Mouse (Mus musculus): ENCODE results near the gene Zdhhc11. TPM values are rescaled to one million over a fixed set of nuclear protein-coding genes. Genes with fewer than 3 reads are reported as not detected.

Gene Zdhhc11
- polyA plus RNA-seq, 1 experiment from 2014 or later, result not detected

DNA sequence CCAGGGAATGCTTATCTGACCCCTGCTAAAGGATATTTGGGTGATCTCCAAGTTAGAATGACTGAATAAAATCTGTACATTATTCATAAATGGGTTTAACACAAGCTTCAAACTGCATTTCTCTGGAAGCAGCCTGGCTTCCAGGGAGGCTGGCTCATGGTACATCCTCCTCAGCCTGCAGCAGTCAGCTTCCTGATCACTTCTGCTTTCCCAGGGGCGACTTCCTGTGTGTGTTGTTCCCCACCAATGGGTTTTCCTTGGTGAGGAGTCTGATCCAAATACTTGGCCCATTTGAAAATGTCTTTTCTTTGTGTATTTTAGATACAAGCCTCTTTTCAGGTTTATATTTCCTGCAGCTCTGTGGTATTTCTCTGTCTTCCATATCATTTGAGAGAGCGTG lies 65.4 kb downstream of the Zdhhc11 start:
- Histone ChIP-seq H3K4me2 (ENCODE audit: low read depth, low read length, severe bottlenecking) (no peak overlapping the region), H3K9ac (ENCODE audit: low read length) (no peak overlapping the region), H3K27me3 (ENCODE audit: control insufficient read depth, insufficient read depth, low read length) (no peaks in the 10 kb centered on the region), H3K27ac (ENCODE audit: low read depth, low read length) (no peak overlapping the region), H3K4me1 (replicated peaks; ENCODE audit: control insufficient read depth, insufficient read depth, low read length) (no peaks in the 10 kb centered on the region), H3K4me3 (ENCODE audit: low read depth, low read length) (no peak overlapping the region), H3K36me3 (ENCODE audit: control insufficient read depth, insufficient read depth, low read length) (no peaks in the 10 kb centered on the region), H3K9me3 (ENCODE audit: control insufficient read depth, low read length) (no peaks in the 10 kb centered on the region)
- DNase-seq (ENCODE audit: low spot score) (no peak), ATAC-seq (replicated peaks; ENCODE audit: low FRiP score) (no peak)
- WGBS, result 76% methylated on average over 2 of the region's 2 CpGs

DNA sequence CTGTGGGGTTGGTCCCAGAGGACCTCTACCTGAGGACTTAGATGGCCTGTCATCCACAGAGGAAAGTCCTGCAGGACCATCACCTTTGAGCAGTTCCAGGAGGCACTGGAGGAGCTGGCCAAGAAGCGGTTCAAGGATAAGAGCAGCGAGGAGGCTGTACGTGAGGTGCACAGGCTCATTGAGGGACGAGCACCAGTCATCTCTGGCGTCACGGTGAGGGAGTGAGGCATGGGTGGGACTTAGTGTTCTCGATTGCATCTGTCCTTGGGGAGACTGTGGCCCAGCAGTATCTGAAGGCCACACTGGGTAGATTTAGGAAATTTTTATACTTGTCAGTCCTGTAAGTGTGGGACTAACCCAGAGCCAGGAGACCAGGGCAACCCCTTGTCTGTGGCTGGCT lies 67.0 kb downstream of the Zdhhc11 start:
- DNase-seq (ENCODE audit: low spot score) (no peak), ATAC-seq (replicated peaks; ENCODE audit: low FRiP score) (no peak)
- Histone ChIP-seq H3K27ac (ENCODE audit: low read depth, low read length) (no peak overlapping the region), H3K9ac (ENCODE audit: low read length) (no peak overlapping the region), H3K4me2 (ENCODE audit: low read depth, low read length, severe bottlenecking) (no peak overlapping the region), H3K9me3 (ENCODE audit: control insufficient read depth, low read length) (no peaks in the 10 kb centered on the region), H3K36me3 (ENCODE audit: control insufficient read depth, insufficient read depth, low read length) (no peaks in the 10 kb centered on the region), H3K4me3 (ENCODE audit: low read depth, low read length) (no peak overlapping the region), H3K27me3 (ENCODE audit: control insufficient read depth, insufficient read depth, low read length) (no peaks in the 10 kb centered on the region), H3K4me1 (replicated peaks; ENCODE audit: control insufficient read depth, insufficient read depth, low read length) (no peaks in the 10 kb centered on the region)
- 92% methylated on average over 7 of the region's 7 CpGs for WGBS

- no peak overlapping the region for H3K4me3 ChIP-seq (ENCODE audit: low read depth, low read length)
- H3K4me1 ChIP-seq (replicated peaks; ENCODE audit: control insufficient read depth, insufficient read depth, low read length), result no peaks in the 10 kb centered on the region
- no peak overlapping the region for H3K4me2 ChIP-seq (ENCODE audit: low read depth, low read length, severe bottlenecking)
- no peaks in the 10 kb centered on the region for H3K9me3 ChIP-seq (ENCODE audit: control insufficient read depth, low read length)
- H3K27me3 ChIP-seq (ENCODE audit: control insufficient read depth, insufficient read depth, low read length), result no peaks in the 10 kb centered on the region
- H3K27ac ChIP-seq (ENCODE audit: low read depth, low read length), result no peak overlapping the region
- no peak overlapping the region for H3K9ac ChIP-seq (ENCODE audit: low read length)
- ATAC-seq (replicated peaks; ENCODE audit: low FRiP score) (no peak), DNase-seq (ENCODE audit: low spot score) (no peak)
- no peaks in the 10 kb centered on the region for H3K36me3 ChIP-seq (ENCODE audit: control insufficient read depth, insufficient read depth, low read length)
- WGBS, result 86% methylated on average over 8 of the region's 8 CpGs
Observed at GRCm38 (mm10) chr13:74031133-74031532, 67.5 kb downstream of the Zdhhc11 start.

- H3K4me3 ChIP-seq (ENCODE audit: low read depth, low read length), result no peak overlapping the region
- H3K4me2 ChIP-seq (ENCODE audit: low read depth, low read length, severe bottlenecking), result no peak overlapping the region
- H3K36me3 ChIP-seq (ENCODE audit: control insufficient read depth, insufficient read depth, low read length), result peaks cover 4% of the 10 kb centered on the region
- no peak overlapping the region for H3K9ac ChIP-seq (ENCODE audit: low read length)
- H3K27me3 ChIP-seq (ENCODE audit: control insufficient read depth, insufficient read depth, low read length), result no peaks in the 10 kb centered on the region
- DNase-seq (ENCODE audit: low spot score) (no peak), ATAC-seq (replicated peaks; ENCODE audit: low FRiP score) (no peak)
- H3K9me3 ChIP-seq (ENCODE audit: control insufficient read depth, low read length), result no peaks in the 10 kb centered on the region
- 94% methylated on average over 2 of the region's 2 CpGs for WGBS
- no peaks in the 10 kb centered on the region for H3K4me1 ChIP-seq (replicated peaks; ENCODE audit: control insufficient read depth, insufficient read depth, low read length)
- no peak overlapping the region for H3K27ac ChIP-seq (ENCODE audit: low read depth, low read length)
Observed at GRCm38 (mm10) chr13:74034756-74035155, 71.1 kb downstream of the Zdhhc11 start.

DNA sequence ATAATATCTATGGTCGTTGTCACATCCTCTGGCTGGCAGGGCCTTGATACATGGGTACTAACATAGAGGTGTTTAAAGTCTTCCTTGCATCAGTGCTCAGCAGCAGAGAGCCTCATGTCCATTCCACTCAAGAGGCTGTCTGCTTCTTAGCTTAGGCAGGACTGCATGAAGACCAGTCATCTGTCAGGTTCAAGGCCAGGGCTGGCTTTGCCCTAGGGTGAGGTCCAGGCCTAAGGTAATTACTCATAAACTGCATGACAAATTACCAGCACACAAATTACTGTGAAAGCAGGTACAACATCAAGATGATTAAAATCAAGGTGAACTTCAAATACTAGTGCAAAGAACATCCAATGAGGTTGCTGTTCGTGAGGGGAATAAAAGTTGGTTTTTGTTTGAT lies 72.1 kb downstream of the Zdhhc11 start:
- H3K4me3 ChIP-seq (ENCODE audit: low read depth, low read length), result no peak overlapping the region
- WGBS, result 96% methylated on average over 2 of the region's 2 CpGs
- H3K36me3 ChIP-seq (ENCODE audit: control insufficient read depth, insufficient read depth, low read length), result peaks cover 6% of the 10 kb centered on the region
- no peak overlapping the region for H3K9ac ChIP-seq (ENCODE audit: low read length)
- H3K4me1 ChIP-seq (replicated peaks; ENCODE audit: control insufficient read depth, insufficient read depth, low read length), result no peaks in the 10 kb centered on the region
- ATAC-seq (replicated peaks; ENCODE audit: low FRiP score), result no peak
- no peaks in the 10 kb centered on the region for H3K9me3 ChIP-seq (ENCODE audit: control insufficient read depth, low read length)
- H3K4me2 ChIP-seq (ENCODE audit: low read depth, low read length, severe bottlenecking), result no peak overlapping the region
- H3K27ac ChIP-seq (ENCODE audit: low read depth, low read length), result no peak overlapping the region
- H3K27me3 ChIP-seq (ENCODE audit: control insufficient read depth, insufficient read depth, low read length), result no peaks in the 10 kb centered on the region
- DNase-seq (ENCODE audit: low spot score), result no peak

DNA sequence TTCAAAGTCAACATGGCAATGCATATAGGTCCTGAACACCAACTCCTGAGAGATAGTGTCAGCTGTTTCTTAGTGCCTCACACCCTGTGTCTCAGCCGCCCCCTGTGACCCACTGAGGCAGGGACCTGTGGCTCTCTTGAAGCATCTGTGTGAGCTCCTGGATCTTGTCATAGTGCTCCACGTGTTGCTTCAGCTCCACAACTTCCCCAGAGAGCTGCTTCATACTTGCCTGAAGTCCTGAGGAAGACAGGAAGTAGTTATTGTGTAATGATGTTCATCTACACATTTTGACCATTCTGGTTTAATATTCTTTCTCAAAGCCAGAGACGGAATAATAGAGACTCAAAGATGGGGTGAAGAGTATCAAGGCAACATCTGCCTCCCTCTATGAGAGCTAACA lies 76.3 kb downstream of the Zdhhc11 start:
- DNase-seq (ENCODE audit: low spot score), result no peak

More for the DNA sequence above, 76.3 kb downstream of the Zdhhc11 start:
- no peaks in the 10 kb centered on the region for H3K27me3 ChIP-seq (ENCODE audit: control insufficient read depth, insufficient read depth, low read length)
- no peaks in the 10 kb centered on the region for H3K9me3 ChIP-seq (ENCODE audit: control insufficient read depth, low read length)
- H3K9ac ChIP-seq (ENCODE audit: low read length), result no peak overlapping the region
- H3K4me3 ChIP-seq (ENCODE audit: low read depth, low read length), result no peak overlapping the region
- no peaks in the 10 kb centered on the region for H3K4me1 ChIP-seq (replicated peaks; ENCODE audit: control insufficient read depth, insufficient read depth, low read length)
- ATAC-seq (replicated peaks; ENCODE audit: low FRiP score), result no peak
- WGBS, result 96% methylated on average over 3 of the region's 3 CpGs
- H3K36me3 ChIP-seq (ENCODE audit: control insufficient read depth, insufficient read depth, low read length), result peaks cover 6% of the 10 kb centered on the region
- no peak overlapping the region for H3K27ac ChIP-seq (ENCODE audit: low read depth, low read length)
- no peak overlapping the region for H3K4me2 ChIP-seq (ENCODE audit: low read depth, low read length, severe bottlenecking)

Small RNA genes lying within 50 kb of the gene (microRNA-seq; reads per million reads assigned to microRNA genes)
- not detected for gene Gm25197 (ENCODE audit: insufficient number of aligned reads)

Other genes starting within 250 kb of the Zdhhc11 start
- 55.6 and 60.2 TPM in 2 replicates for gene Slc12a7, start 230.8 kb upstream of the Zdhhc11 start, polyA plus RNA-seq (2014; fragmentation: Nextera tagmentation; extraction: Ambion mirVana)
- 12.3 and 13.5 TPM in 2 replicates for gene Nkd2, start 116.2 kb upstream of the Zdhhc11 start, polyA plus RNA-seq (2014; fragmentation: Nextera tagmentation; extraction: Ambion mirVana)
- gene Trip13, start 26.1 kb upstream of the Zdhhc11 start, polyA plus RNA-seq (2014; fragmentation: Nextera tagmentation; extraction: Ambion mirVana), result 59.9 and 60.0 TPM in 2 replicates
- gene Brd9, start 26.0 kb upstream of the Zdhhc11 start, polyA plus RNA-seq (2014; fragmentation: Nextera tagmentation; extraction: Ambion mirVana), result 73.2 and 73.4 TPM in 2 replicates
- gene Tppp, start 45.6 kb downstream of the Zdhhc11 start, polyA plus RNA-seq (2014; fragmentation: Nextera tagmentation; extraction: Ambion mirVana), result 3.3 and 3.6 TPM in 2 replicates
- gene Cep72, start 98.4 kb downstream of the Zdhhc11 start, polyA plus RNA-seq (2014; fragmentation: Nextera tagmentation; extraction: Ambion mirVana), result 24.6 and 26.1 TPM in 2 replicates
- gene Slc9a3, start 157.6 kb downstream of the Zdhhc11 start, polyA plus RNA-seq (2014; fragmentation: Nextera tagmentation; extraction: Ambion mirVana), result not detected in 2 replicates
- 71.1 and 80.1 TPM in 2 replicates for gene Exoc3, start 244.9 kb downstream of the Zdhhc11 start, polyA plus RNA-seq (2014; fragmentation: Nextera tagmentation; extraction: Ambion mirVana)

All from forebrain, embryonic 11.5 days (tissue).